Mouse (Mus musculus) lung, adult 2 months (tissue): ENCODE data around the gene Ciz1. TPM values are rescaled to one million over a fixed set of nuclear protein-coding genes. Genes with fewer than 3 reads are reported as not detected.

Experiments
- DNase-seq: peaks from one replicate; pipeline ENCODE4 v3.0.0; 2022
- H3K4me1 ChIP-seq: fragments of 200-500 bp; 2 replicates; pipeline ENCODE4 v1.6.1; 2011; ENCODE audit warnings: low read length; ENCODE audit not compliant: control insufficient read depth, insufficient read depth
- H3K4me3 ChIP-seq: fragments of 200-500 bp; replicated peaks from 2 replicates; pipeline ENCODE3; 2011; ENCODE audit warnings: low read depth, mild to moderate bottlenecking, control low read depth, low read length; ENCODE audit errors: extremely low read depth
- CTCF ChIP-seq: fragments of 200-500 bp; IDR thresholded peaks from 2 replicates; pipeline ENCODE4 v1.5.1; 2011; ENCODE audit warnings: mild to moderate bottlenecking, low read length, control low read depth; ENCODE audit not compliant: insufficient read depth
- POLR2A ChIP-seq: fragments of 200-500 bp; IDR thresholded peaks from 2 replicates; pipeline ENCODE4 v1.6.1; 2011; ENCODE audit warnings: low read depth, mild to moderate bottlenecking, control low read depth, low read length, borderline replicate concordance; ENCODE audit errors: extremely low read depth
- WGBS: fragments of 180-500 bp; shearing (Covaris S2); methylation state at CpG from one replicate; pipeline ENCODE4 v1.1.7; 2018; 5-methylcytosine and 5-hydroxymethylcytosine counted together
- polyA plus RNA-seq: library from polyadenylated mRNA; depleted of rRNA; stranded (reverse); fragments of >200 nt; gene quantifications from 2 replicates; pipeline ENCODE4 v1.2.3, GENCODE M21; 2012

The Ciz1 gene
- polyA plus RNA-seq, 1 experiment = 237 TPM

- Histone ChIP-seq H3K4me3 (no peak overlapping the region), H3K4me1 (no peaks in the 10 kb centered on the region)
- 40% methylated on average over 13 of the region's 13 CpGs for WGBS
- TF ChIP-seq CTCF = no peak
- TF ChIP-seq POLR2A = no peak
- no peak for DNase-seq
These were observed 23.1 kb upstream of the Ciz1 start for GRCm38 (mm10) chr2:32328911-32329460.

- no peak for DNase-seq
- no peak overlapping the region for H3K4me3 ChIP-seq
- TF ChIP-seq POLR2A (no peak), CTCF (no peak)
- H3K4me1 ChIP-seq = no peaks in the 10 kb centered on the region
- WGBS = 58% methylated on average over 6 of the region's 6 CpGs
These were observed 22.6 kb upstream of the Ciz1 start for GRCm38 (mm10) chr2:32329531-32329930.

- TF ChIP-seq POLR2A (no peak), CTCF (no peak)
- DNase-seq = no peak
- no peak overlapping the region for H3K4me3 ChIP-seq
- H3K4me1 ChIP-seq = no peaks in the 10 kb centered on the region
- WGBS = 79% methylated on average over 5 of the region's 5 CpGs
These were observed 20.0 kb upstream of the Ciz1 start for GRCm38 (mm10) chr2:32332159-32332558.

GRCm38 (mm10) chr2:32335888-32336287 lies 16.2 kb upstream of the Ciz1 start:
- TF ChIP-seq POLR2A (no peak), CTCF (no peak)
- DNase-seq = no peak
- Histone ChIP-seq H3K4me1 (no peaks in the 10 kb centered on the region), H3K4me3 (no peak overlapping the region)
- 48% methylated on average over 15 of the region's 15 CpGs for WGBS

GRCm38 (mm10) chr2:32339912-32340642 lies 12.1 kb upstream of the Ciz1 start:
- TF ChIP-seq POLR2A (no peak), CTCF (no peak)
- no peak overlapping the region for H3K4me3 ChIP-seq
- no peaks in the 10 kb centered on the region for H3K4me1 ChIP-seq
- DNase-seq = no peak
- WGBS = 47% methylated on average over 26 of the region's 26 CpGs

GRCm38 (mm10) chr2:32340836-32341633 lies 11.1 kb upstream of the Ciz1 start:
- no peak for DNase-seq
- Histone ChIP-seq H3K4me1 (no peaks in the 10 kb centered on the region), H3K4me3 (no peak overlapping the region)
- no peak for TF ChIP-seq POLR2A
- no peak for TF ChIP-seq CTCF
- WGBS = 79% methylated on average over 13 of the region's 13 CpGs

- WGBS = 83% methylated on average over 4 of the region's 4 CpGs
- TF ChIP-seq CTCF (no peak), POLR2A (no peak)
- DNase-seq = no peak
- Histone ChIP-seq H3K4me3 (no peak overlapping the region), H3K4me1 (no peaks in the 10 kb centered on the region)
These were observed 10.5 kb upstream of the Ciz1 start for GRCm38 (mm10) chr2:32341634-32341939.

- whole genome bisulfite sequencing = 88% methylated on average over 4 of the region's 4 CpGs
- DNase-seq = no peak
- no peaks in the 10 kb centered on the region for H3K4me1 ChIP-seq
- no peak overlapping the region for H3K4me3 ChIP-seq
- TF ChIP-seq CTCF (no peak), POLR2A (no peak)
These were observed 10.1 kb upstream of the Ciz1 start for GRCm38 (mm10) chr2:32342039-32342438.

GRCm38 (mm10) chr2:32342539-32343350 lies 9.4 kb upstream of the Ciz1 start:
- Histone ChIP-seq H3K4me3 (no peak overlapping the region), H3K4me1 (no peaks in the 10 kb centered on the region)
- 65% methylated on average over 6 of the region's 6 CpGs for WGBS
- DNase-seq = no peak
- TF ChIP-seq CTCF = no peak
- TF ChIP-seq POLR2A = no peak
